Mouse (Mus musculus) gastrocnemius, postnatal 25 days (tissue): ENCODE measurements at regions not wholly inside any gene's neighbourhood (a gene's known extent, or its start where the extent isn't known, plus 50 kb on each side); places are given as distances from the start of the nearest gene placed in this dataset.
A peak's percentile ranks its signal among the peaks of the same experiment; 100 is the strongest.

Experiments used
- DNase-seq: peaks from one replicate; pipeline ENCODE4 v3.0.0; 2022

GRCm38 (mm10) chr2:72753788-72754713 is 226.2 kb downstream of the Sp3 start:
- no peak for DNase-seq

- no peak for DNase-seq
Observed at GRCm38 (mm10) chr2:72763454-72763853, 216.8 kb downstream of the Sp3 start.

- no peak for DNase-seq
Observed at GRCm38 (mm10) chr2:72769030-72769630, 211.1 kb downstream of the Sp3 start.

- no peak for DNase-seq
Observed at GRCm38 (mm10) chr2:72773401-72773800, 206.8 kb downstream of the Sp3 start.

- DNase-seq, result no peak
Observed at GRCm38 (mm10) chr2:72777330-72777729, 202.9 kb downstream of the Sp3 start.

- DNase-seq, result no peak
Observed at GRCm38 (mm10) chr2:72777806-72778510, 202.3 kb downstream of the Sp3 start.

- no peak for DNase-seq
Observed at GRCm38 (mm10) chr2:72779268-72780163, 200.7 kb downstream of the Sp3 start.

- no peak for DNase-seq
Observed at GRCm38 (mm10) chr2:72781369-72782275, 198.6 kb downstream of the Sp3 start.

GRCm38 (mm10) chr2:72782355-72782754 is 197.9 kb downstream of the Sp3 start:
- no peak for DNase-seq

- no peak for DNase-seq
Observed at GRCm38 (mm10) chr2:72785365-72786043, 194.7 kb downstream of the Sp3 start.

- DNase-seq, result no peak
Observed at GRCm38 (mm10) chr2:72786044-72786737, 194.1 kb downstream of the Sp3 start.

GRCm38 (mm10) chr2:72787616-72788015 is 192.6 kb downstream of the Sp3 start:
- DNase-seq, result no peak

- DNase-seq, result no peak
Observed at GRCm38 (mm10) chr2:72791496-72791895, 188.8 kb downstream of the Sp3 start.

GRCm38 (mm10) chr2:72793424-72793823 is 186.8 kb downstream of the Sp3 start:
- DNase-seq, result peak; percentile 8

- DNase-seq, result no peak
Observed at GRCm38 (mm10) chr2:72794501-72794900, 185.7 kb downstream of the Sp3 start.

- no peak for DNase-seq
Observed at GRCm38 (mm10) chr2:72797002-72797718, 183.1 kb downstream of the Sp3 start.

- DNase-seq, result no peak
Observed at GRCm38 (mm10) chr2:72800696-72801095, 179.6 kb downstream of the Sp3 start.

- no peak for DNase-seq
Observed at GRCm38 (mm10) chr2:72813282-72813974, 166.8 kb downstream of the Sp3 start.
